Mouse (Mus musculus) liver, postnatal 0 days (tissue): Measurements from ENCODE around the gene 4932438H23Rik. TPM values are rescaled to one million over a fixed set of nuclear protein-coding genes. Genes with fewer than 3 reads are reported as not detected.

Source experiments
- ATAC-seq: fragments of 200-750 bp; cut with Nextera tagmentation; 2 replicates; pipeline ENCODE4 v1.8.0; 2017; ENCODE audit warnings: mild to moderate bottlenecking, moderate library complexity
- DNase-seq: peaks from one replicate; pipeline ENCODE4 v3.0.0-alpha.2; 2016
- H3K27ac ChIP-seq: fragments of 300-500 bp; sonication (generic); 2 replicates; pipeline ENCODE4 v1.5.1; 2014; ENCODE audit warnings: antibody characterized with exemption, moderate library complexity, mild to moderate bottlenecking, low read depth
- H3K27me3 ChIP-seq: fragments of 300-500 bp; sonication (generic); 2 replicates; pipeline ENCODE4 v1.6.1; 2014; ENCODE audit warnings: low read length, control low read depth, mixed read lengths; ENCODE audit not compliant: insufficient read depth
- H3K36me3 ChIP-seq: fragments of 300-500 bp; sonication (generic); replicated peaks from 2 replicates; pipeline ENCODE4 v1.6.1; 2014; ENCODE audit warnings: mild to moderate bottlenecking, control low read depth, low read length, moderate library complexity, mixed read lengths; ENCODE audit not compliant: insufficient read depth
- H3K4me1 ChIP-seq: fragments of 300-500 bp; sonication (generic); 2 replicates; pipeline ENCODE4 v1.6.1; 2014; ENCODE audit warnings: antibody characterized with exemption, mild to moderate bottlenecking, control low read depth; ENCODE audit not compliant: insufficient read depth
- H3K4me2 ChIP-seq: fragments of 300-500 bp; sonication (generic); 2 replicates; pipeline ENCODE4 v1.6.1; 2014; ENCODE audit warnings: low read depth, mild to moderate bottlenecking, low read length, moderate library complexity, mixed read lengths
- H3K4me3 ChIP-seq: fragments of 300-500 bp; sonication (generic); 2 replicates; pipeline ENCODE4 v1.5.1; 2014; ENCODE audit warnings: low read depth, low read length
- H3K9ac ChIP-seq: fragments of 300-500 bp; sonication (generic); replicated peaks from 2 replicates; pipeline ENCODE4 v1.6.1; 2014; ENCODE audit warnings: mild to moderate bottlenecking, moderate library complexity
- H3K9me3 ChIP-seq: fragments of 300-500 bp; sonication (generic); 2 replicates; pipeline ENCODE4 v1.6.1; 2016; ENCODE audit warnings: mild to moderate bottlenecking, control low read depth, low read length, mixed read lengths
- CTCF ChIP-seq: sonication (generic); IDR thresholded peaks from 2 replicates; pipeline ENCODE4 v1.5.1; 2016; ENCODE audit warnings: antibody characterized with exemption, low read depth
- EP300 ChIP-seq: IDR thresholded peaks from 2 replicates; pipeline ENCODE4 v1.6.1; 2016; ENCODE audit warnings: antibody characterized with exemption, low read depth, mild to moderate bottlenecking
- WGBS: fragments of 180-500 bp; shearing (Covaris S2); extraction: QIAGEN DNeasy Blood & Tissue Kit; methylation state at CpG from one replicate; pipeline ENCODE4 v1.1.7; 2014; ENCODE audit not compliant: insufficient replicate concordance; 5-methylcytosine and 5-hydroxymethylcytosine counted together
- polyA plus RNA-seq: library from polyadenylated mRNA; unstranded; fragments of >200 nt; fragmentation: Nextera tagmentation; extraction: Ambion mirVana; gene quantifications from 2 replicates; pipeline ENCODE4 v1.2.1, GENCODE M21; 2015

Gene 4932438H23Rik
- polyA plus RNA-seq, 1 experiment from 2014 or later, result not detected

DNA sequence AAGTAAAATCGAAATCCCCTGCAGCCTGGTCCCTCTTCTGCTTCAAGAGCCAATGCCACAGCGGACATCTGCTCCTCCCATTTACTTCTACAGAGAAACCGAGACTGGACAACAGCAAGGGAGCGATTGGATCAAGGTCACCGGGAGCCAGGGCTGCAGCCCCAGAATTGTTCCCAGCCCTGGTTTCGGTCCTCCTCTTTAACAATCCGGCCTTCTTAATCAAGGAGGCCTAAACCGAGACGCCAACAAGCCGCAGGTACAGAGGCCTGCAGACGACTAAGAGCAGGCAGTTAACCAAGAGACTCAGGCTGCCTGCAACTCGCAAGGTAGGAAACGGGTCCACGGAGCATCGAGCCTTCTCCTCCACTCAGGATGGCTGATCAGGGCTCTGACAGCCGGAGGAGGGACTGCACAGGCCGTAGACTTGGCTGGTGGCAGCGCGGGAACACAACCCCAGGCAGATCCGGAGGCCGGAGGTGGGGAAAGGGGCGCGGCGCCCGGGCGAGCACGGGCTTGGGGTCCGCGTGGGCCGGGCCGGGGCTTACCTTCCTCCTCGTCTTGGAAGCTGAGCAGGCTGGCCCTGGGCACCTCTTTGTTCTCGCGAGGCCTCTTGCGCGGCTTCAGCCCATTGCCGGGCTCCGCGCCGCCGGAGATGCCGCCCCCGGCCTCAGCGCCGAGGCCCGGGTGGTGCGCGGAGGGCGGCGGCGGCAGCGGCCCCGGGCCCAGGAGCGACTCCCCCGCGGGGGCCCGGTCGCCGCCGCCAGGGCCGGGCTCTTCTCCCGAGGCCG is 51.3 kb downstream of the 4932438H23Rik start:
- Histone ChIP-seq H3K4me2 (peak overlapping the region; percentile 82), H3K36me3 (peaks cover 15% of the 10 kb centered on the region), H3K27ac (peak overlapping the region; percentile 92), H3K9ac (peak overlapping the region; percentile 88), H3K27me3 (no peaks in the 10 kb centered on the region), H3K9me3 (no peaks in the 10 kb centered on the region), H3K4me1 (peaks cover 18% of the 10 kb centered on the region), H3K4me3 (peak overlapping the region; percentile 73)
- ATAC-seq (peak; percentile 72), DNase-seq (peak; percentile 73)
- WGBS, result under 1% methylated on average over 37 of the region's 63 CpGs
- no peak for TF ChIP-seq CTCF
- TF ChIP-seq EP300, result no peak

GRCm38 (mm10) chr16:91042640-91043039 is 52.3 kb downstream of the 4932438H23Rik start:
- 50% methylated on average over 1 of the region's 1 CpGs for WGBS
- Histone ChIP-seq H3K4me3 (peak overlapping the region; percentile 73), H3K27ac (no peak overlapping the region), H3K4me1 (peaks cover 20% of the 10 kb centered on the region), H3K27me3 (no peaks in the 10 kb centered on the region), H3K9me3 (no peaks in the 10 kb centered on the region), H3K9ac (0 out of 2 replicates have a peak overlapping the region, but pooled peaks have one; percentile 2), H3K4me2 (peak overlapping the region; percentile 82), H3K36me3 (peaks cover 18% of the 10 kb centered on the region)
- ATAC-seq (no peak), DNase-seq (no peak)
- TF ChIP-seq CTCF (no peak), EP300 (no peak)

DNA sequence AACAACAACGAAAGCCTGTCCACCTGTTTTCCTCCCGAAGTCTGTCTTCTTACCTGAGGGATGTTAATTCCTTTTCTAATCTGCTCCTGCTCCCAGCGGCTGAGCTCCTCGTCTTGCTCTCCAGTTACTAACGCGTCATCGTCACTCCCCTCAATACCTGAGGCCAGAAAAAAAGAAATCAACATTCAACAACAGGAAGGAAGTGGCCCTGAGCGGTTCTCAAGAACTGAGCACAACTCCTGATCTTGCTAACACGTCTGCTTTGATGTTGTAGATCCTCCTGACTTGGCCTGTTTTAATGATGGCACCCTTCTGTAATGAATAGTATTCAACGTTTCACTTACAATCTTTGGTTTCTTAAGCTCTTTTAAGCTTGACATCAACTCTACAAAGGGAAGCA is 59.1 kb downstream of the 4932438H23Rik start:
- no peak for ATAC-seq

GRCm38 (mm10) chr16:91030751-91031150 is 64.2 kb downstream of the 4932438H23Rik start:
- 81% methylated on average over 4 of the region's 4 CpGs for WGBS
- peaks cover 78% of the 10 kb centered on the region for H3K36me3 ChIP-seq
- ATAC-seq, result no peak

More for the DNA sequence above, 59.1 kb downstream of the 4932438H23Rik start:
- H3K4me3 ChIP-seq, result no peak overlapping the region
- H3K27me3 ChIP-seq, result no peaks in the 10 kb centered on the region
- H3K9me3 ChIP-seq, result no peaks in the 10 kb centered on the region
- TF ChIP-seq EP300, result no peak
- TF ChIP-seq CTCF, result no peak
- 87% methylated on average over 10 of the region's 10 CpGs for WGBS
- H3K9ac ChIP-seq, result no peak overlapping the region
- no peak overlapping the region for H3K27ac ChIP-seq
- H3K4me2 ChIP-seq, result no peak overlapping the region
- no peak for DNase-seq
- peaks cover 71% of the 10 kb centered on the region for H3K36me3 ChIP-seq
- H3K4me1 ChIP-seq, result peaks cover 8% of the 10 kb centered on the region

GRCm38 (mm10) chr16:91029901-91030300 is 65.0 kb downstream of the 4932438H23Rik start:
- no peaks in the 10 kb centered on the region for H3K9me3 ChIP-seq
- no peak for ATAC-seq
- H3K4me2 ChIP-seq, result no peak overlapping the region
- WGBS, result 91% methylated on average over 2 of the region's 2 CpGs
- H3K4me3 ChIP-seq, result no peak overlapping the region
- H3K27me3 ChIP-seq, result no peaks in the 10 kb centered on the region
- H3K4me1 ChIP-seq, result no peaks in the 10 kb centered on the region
- TF ChIP-seq CTCF (no peak), EP300 (no peak)
- H3K27ac ChIP-seq, result no peak overlapping the region
- H3K9ac ChIP-seq, result no peak overlapping the region
- H3K36me3 ChIP-seq, result peaks cover 79% of the 10 kb centered on the region
- no peak for DNase-seq

More at GRCm38 (mm10) chr16:91030751-91031150, 64.2 kb downstream of the 4932438H23Rik start:
- Histone ChIP-seq H3K9ac (no peak overlapping the region), H3K4me2 (no peak overlapping the region), H3K27ac (no peak overlapping the region), H3K9me3 (no peaks in the 10 kb centered on the region), H3K4me1 (no peaks in the 10 kb centered on the region), H3K4me3 (no peak overlapping the region), H3K27me3 (no peaks in the 10 kb centered on the region)
- TF ChIP-seq EP300, result no peak
- TF ChIP-seq CTCF, result no peak
- DNase-seq, result no peak

DNA sequence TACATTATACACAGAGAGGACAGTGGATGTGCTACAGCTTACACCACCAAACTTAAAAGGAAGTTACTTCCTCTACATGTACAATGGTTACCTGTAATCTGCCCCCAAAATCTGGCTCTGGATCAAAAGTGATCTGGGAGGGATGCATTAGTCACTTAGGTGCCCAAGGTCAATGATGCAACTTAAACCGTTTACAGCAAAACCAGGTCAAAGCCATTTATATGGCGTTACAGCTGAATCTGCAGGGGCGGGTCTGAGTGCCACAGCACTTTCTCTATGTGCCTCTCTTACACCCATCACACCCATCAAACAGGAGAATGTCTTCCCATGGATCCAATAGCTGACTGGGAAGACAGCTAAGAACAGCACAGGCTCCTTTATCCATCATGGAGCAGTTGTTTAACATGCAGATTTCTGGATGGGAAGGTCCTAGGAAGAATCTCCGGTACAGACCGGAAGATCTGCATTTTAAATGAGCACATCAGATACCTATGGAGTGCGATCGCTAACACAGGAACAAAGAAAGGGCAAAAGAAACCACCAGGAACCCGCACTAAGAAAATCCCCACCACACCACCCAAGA is 65.7 kb downstream of the 4932438H23Rik start:
- TF ChIP-seq CTCF (no peak), EP300 (no peak)
- H3K27ac ChIP-seq, result no peak overlapping the region
- no peak overlapping the region for H3K4me2 ChIP-seq
- ATAC-seq (0 out of 2 replicates have a peak, but pooled peaks have one; percentile 38), DNase-seq (no peak)
- no peaks in the 10 kb centered on the region for H3K27me3 ChIP-seq
- H3K9ac ChIP-seq, result no peak overlapping the region
- H3K9me3 ChIP-seq, result no peaks in the 10 kb centered on the region
- H3K36me3 ChIP-seq, result peaks cover 79% of the 10 kb centered on the region
- H3K4me1 ChIP-seq, result no peaks in the 10 kb centered on the region
- WGBS, result 89% methylated on average over 8 of the region's 8 CpGs
- no peak overlapping the region for H3K4me3 ChIP-seq
